Mouse (Mus musculus) kidney, postnatal 25 days (tissue): Measurements from ENCODE around the gene Thada.
"Not testable (repeated sequence)": the region's sequence is repeated elsewhere in the genome, so short reads cannot be mapped to it uniquely, and the experiment has no call there.

Source experiments
- DNase-seq, 2 experiments: peaks; one replicate each; pipeline ENCODE4 v3.0.0; 2021; ENCODE audit warnings: mixed read lengths in 2 of 2

The Thada gene

GRCm38 (mm10) chr17:84213464-84213863, 252.5 kb downstream of the Thada start:
- DNase-seq, result no peak

GRCm38 (mm10) chr17:84207611-84208010, 258.4 kb downstream of the Thada start:
- no peak for DNase-seq

DNA sequence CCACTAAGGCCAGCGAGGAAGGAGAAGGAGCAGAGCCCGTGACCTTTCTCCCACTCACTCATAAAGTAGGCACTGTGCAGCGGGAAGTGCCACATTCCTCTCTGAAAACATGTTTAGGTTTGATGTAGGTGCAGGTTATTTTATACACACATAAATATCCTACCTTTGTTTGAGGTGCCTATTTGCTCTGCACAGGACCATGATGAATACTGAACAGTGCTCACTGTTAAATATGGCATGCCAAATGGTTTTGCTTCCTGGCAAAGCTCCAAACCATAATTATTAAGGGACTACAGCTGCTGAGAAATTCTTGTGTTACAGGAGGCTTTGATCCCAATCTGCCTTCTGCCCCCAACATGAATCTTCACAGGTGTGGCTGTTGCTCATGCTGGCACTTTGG, 259.8 kb downstream of the Thada start:
- no peak for DNase-seq

DNA sequence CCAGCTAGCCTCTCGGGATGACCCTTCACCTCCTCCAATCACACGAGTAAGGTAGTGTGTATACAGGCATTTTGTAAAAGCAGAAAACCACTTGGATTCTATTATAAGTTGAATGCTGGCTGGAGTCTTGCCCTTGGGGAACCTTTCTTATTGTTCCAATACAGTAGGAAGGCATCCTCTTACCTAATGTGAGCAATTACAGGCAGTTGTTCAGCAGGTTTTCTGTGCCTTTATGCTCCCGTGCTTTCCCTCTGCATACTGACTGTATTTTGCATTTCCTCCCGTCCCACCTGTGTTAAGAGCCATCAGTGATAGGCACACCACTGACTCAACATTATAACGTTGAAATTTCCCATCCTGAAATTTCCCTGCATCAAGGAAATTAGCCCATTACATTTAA, 261.0 kb downstream of the Thada start:
- no peak for DNase-seq

DNA sequence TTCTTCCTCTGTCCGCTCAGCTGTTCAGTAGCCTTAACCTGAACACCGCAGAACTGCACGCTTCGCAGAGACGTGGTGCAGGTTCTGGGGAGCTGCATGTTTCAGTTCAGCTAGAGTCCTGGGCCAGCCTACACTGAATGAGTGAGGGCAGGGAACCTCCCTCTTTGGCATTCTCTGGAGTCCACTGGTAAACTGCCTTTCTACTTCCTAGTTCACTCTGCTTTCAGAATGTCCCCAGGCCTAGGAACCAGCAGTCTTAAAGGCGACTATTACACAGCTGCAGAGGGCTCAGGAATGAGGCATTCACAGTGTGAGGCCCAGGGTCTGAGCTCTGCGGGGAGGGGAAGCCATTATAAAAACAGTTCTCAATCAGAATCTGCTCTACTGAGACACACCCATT, 262.7 kb downstream of the Thada start:
- DNase-seq, result no peak

GRCm38 (mm10) chr17:84201183-84201582, 264.8 kb downstream of the Thada start:
- no peak for DNase-seq

- DNase-seq, result peak; percentile 38 to 72
Measured at GRCm38 (mm10) chr17:84197912-84198344, 268.1 kb downstream of the Thada start.

DNA sequence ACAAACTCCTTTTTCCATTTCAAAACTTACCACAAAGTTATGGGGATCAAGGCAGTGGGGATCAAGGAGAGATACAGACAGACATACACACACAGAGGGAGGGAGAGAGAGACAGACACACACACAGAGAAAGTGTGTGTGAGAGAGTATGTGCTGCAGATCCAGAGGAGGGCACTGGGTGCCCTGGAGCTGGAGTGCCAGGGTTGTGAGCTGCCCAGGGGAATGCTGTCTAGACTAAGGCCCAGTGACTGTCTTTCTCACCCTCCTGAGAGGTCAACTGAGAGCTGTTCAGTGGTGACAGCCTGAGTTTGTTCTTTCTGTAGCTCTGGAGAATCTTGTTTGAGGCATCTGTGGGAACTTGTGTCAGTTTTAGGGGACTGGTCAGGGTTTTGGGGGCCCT, 269.7 kb downstream of the Thada start:
- DNase-seq, result peak in 1 of 2 experiments; percentile 19

DNA sequence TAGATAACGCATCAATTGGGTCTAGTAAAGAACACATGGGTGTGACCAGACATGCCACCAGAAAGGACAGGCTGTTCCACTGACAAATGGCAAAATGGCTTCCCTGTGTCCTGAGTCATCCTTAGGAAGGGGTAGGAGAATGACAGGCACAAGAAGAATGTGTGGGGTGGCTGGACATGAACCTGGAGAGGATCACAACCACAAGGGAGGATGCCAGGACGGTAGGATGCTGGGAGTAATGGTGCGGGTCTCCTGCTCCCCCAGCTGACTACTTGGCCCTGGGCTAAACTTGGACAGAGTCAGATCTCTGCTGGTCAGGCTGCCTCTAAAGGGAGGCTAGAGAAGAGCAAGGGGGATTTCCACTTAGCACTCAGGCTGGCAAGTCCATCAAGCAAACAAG, 270.2 kb downstream of the Thada start:
- peak in 1 of 2 experiments; percentile 22 for DNase-seq

DNA sequence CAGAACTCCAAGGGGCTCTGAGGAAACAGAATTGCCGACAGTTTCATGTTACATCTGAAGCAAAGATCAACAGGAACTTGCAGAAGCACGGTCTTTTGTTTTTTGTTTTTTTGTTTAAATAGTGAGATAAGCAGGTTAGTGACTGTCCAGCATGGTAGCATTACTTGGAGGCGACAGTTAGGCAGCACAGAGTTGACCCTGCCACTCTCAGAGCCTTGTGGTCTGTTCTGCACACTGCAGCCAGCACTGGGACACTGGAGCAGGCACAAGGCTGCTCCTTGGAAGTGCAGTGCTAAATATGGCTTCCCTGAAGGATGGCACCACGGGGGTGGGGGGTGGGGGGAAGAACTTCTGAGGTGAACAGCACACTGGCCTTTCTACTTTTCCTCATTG, 271.0 kb downstream of the Thada start:
- DNase-seq, result peak in 1 of 2 experiments; percentile 12

- DNase-seq, result peak in 1 of 2 experiments; percentile 26
Measured at GRCm38 (mm10) chr17:84194282-84195002, 271.6 kb downstream of the Thada start.

DNA sequence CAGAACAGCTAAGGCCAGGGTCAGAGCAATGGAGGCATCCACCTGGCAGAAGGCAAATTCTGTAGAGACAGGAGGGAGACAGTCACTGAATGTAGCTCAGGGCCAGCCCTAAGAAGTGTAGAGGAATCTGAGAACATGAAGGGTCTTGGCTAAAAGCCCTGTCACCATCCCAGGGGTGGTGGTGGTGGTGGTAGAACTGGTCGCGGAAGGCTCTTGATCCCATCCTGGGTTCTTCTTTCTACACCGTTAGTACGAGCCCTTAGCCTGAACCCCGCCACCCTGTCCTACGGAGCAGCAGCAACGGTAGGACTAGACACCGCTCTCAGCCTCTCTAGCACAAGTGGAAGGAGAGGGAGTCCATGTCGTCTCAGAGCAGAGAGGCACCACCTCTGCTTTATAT, 272.6 kb downstream of the Thada start:
- DNase-seq, result peak in 1 of 2 experiments; percentile 14

DNA sequence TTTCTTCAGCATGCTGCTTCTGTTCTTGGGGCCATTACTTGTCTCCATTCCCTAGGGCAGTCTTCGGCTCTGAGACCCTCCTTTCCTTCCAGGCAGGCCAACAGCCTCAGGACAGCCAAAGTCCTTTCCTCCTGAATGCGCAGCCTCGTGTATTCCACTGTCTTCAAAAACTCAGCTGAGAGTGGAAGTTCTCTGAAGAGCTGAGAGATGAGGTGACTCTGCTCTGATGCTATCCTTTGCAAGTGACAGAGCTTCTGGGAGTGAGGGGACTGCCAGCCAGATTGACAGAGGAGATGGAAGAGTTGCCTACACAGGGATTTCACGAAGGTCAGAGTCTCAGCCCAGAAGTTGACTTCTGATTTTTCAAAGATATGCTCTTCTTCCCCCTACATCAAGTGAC, 274.1 kb downstream of the Thada start:
- DNase-seq, result peak in 1 of 2 experiments; percentile 10

DNA sequence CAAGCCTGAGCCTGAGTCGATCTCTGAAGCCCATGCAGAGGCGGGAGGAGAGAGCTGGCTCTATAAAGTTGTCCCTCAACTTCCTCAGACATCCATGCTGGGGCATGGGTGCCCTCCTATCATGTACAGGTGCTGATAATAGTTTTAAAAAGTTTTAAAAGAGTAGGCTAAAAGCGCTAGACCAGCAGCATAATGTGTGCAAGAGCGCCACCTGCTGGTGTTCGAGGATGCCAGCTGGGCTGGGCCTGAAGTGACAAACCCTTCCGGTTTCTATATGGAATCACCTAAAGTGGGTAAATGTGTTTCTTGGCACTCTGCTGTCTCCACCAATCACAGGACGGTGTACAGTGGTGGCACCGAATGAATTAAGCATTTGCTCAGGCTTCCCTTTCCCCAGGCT, 275.1 kb downstream of the Thada start:
- peak; percentile 84 to 93 for DNase-seq

DNA sequence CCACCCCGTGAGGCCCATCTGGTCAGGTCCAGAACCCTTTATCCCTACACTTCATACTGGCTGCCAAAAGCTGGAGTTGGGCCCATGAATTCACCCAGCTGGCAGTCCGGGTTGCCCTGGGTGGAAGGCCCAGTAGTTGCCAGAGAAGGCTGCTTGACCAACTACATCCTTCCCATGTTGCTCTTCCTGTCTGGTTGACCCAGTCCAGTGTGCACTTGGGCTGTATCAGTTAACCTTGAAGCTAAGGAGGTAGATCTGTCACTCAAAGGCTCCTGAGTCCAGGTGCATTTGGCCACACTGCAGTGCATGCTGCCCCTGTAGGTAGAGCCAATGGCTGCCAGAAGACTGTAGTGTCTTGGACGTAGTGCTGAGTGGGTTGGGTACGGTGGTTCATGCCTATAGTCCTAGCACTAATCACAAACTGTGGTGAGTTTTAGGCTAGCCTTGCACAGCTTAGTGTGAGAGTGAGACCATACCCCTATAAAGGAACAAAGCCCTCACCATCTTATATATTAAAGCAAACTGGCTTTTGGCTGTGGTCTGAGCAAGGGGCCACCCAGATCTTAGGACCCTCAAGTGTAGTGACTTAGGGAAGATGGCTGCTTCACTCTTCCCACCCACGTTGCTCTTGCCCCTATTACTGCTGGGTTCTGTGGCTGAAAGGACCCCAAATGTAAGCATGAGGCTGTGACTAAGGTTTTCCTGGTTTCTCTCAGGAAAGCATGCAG, 276.7 kb downstream of the Thada start:
- peak in 1 of 2 experiments; percentile 68 for DNase-seq

GRCm38 (mm10) chr17:84188374-84188961, 277.5 kb downstream of the Thada start:
- peak; percentile 97 to 99 for DNase-seq

- peak; percentile 96 to 99 for DNase-seq
Measured at GRCm38 (mm10) chr17:84187727-84188373, 278.2 kb downstream of the Thada start, which contains the start of gene Zfp36l2. Zfp36l2 (minus strand) TSS chr17:84187947.

DNA sequence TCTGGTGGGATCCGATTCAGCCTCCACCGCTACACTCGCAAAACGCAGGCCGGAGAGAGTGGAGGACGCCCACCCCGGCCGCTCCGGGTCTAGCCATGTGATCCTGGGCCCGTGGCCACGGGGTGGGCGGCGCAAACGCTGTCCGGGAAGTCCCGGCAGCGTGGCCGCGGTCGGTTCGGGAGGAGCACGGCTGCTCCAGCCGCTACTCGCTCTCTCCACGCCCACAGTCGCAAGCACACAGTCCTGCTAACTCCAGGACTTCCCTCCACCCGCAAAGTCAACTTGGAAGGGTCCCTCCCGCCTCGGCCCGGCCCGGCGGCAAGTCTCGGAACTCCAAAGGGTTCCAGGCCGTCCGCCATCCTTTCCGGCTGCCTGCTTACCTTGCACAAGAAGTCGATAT, 278.7 kb downstream of the Thada start:
- not testable (repeated sequence) for DNase-seq

DNA sequence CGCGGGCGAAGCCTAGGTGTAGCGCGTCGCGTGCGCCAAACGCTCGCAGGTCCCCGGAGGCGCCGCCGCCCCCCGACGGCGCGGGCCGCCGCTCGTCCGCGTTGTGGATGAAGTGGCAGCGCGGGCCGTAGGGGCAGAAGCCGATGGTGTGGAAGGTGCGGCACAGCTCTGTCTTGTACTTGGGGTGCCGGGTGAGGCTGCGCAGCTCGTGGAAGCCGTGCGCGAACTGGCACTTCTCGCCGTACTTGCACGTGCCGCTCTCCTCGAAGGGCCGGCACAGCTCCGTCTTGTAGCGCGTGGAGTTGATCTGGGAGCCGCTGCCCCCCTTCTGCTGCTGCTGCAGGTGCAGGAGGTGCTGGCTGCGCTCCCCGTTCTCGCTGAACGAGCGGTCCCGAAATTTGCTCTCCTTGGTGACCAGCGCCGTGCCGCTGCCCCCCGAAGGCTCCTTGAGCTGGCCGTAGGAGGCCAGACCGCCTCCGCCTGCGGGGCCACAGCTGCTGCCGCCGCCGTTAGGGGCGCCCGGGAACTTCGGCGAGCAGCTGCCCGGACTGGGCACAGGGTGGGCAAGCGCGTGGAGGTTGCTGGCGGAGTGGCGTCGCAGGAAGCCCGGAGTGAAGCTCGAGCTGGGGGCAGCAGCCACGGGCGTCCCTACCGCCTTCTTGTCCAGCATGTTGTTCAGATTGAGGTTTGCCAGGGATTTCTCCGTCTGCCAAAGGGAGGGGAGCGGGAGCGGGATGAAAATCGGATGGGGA, 279.4 kb downstream of the Thada start:
- peak; percentile 50 to 71 for DNase-seq

GRCm38 (mm10) chr17:84185581-84186450, 280.2 kb downstream of the Thada start:
- DNase-seq, result peak; percentile 75 to 82

DNA sequence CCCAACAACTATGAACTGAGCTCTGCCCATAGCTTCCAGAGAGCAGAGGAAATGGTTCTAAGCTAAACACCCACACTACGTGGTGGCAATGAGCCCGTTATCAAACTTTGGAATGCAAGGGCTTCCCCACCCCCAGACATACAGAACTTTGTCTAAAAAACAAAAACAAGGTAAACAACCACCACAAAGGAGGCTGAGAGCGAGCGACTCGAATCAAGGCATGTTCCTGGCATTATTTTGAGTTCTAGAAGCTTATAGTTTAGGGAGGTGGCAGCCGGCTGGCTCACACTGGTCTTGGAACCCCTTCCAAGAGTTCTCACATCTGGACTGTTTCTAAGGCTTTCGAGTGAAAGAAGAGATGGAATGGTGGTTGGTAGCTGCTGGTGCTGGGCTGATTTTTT, 281.0 kb downstream of the Thada start:
- DNase-seq, result peak; percentile 38 to 52
